Mouse (Mus musculus): ENCODE results near the gene Noxa1. TPM values are rescaled to one million over a fixed set of nuclear protein-coding genes. Genes with fewer than 3 reads are reported as not detected.

Gene Noxa1
- polyA plus RNA-seq, 1 experiment from 2014 or later: 0.52 TPM

DNA sequence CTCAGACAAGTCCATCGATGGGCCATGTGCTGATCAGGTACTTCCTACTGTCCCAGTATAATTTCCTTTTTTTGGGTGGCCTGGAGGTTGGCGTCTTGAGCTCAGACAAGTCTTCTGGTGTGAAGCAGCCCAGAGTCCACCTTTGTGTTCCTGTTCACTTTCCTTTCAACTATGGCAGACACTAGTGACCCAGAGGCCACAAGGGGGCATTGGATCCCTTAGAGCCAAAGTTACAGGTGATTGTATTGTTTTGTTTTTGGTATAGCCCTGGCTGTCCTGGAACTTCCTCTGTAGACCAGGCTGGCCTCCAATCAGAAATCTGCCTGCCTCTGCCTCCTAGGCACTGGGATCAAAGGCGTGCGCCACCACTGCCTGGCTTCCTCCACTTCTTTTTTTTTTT is 22.6 kb downstream of the Noxa1 start:
- H3K4me2 ChIP-seq (ENCODE audit: low read depth, low read length): no peak overlapping the region
- H3K9ac ChIP-seq (replicated peaks): no peak overlapping the region
- 83% methylated on average over 4 of the region's 4 CpGs for WGBS (ENCODE audit: insufficient replicate concordance)
- no peaks in the 10 kb centered on the region for H3K9me3 ChIP-seq (ENCODE audit: low read length)
- no peaks in the 10 kb centered on the region for H3K4me1 ChIP-seq (ENCODE audit: insufficient read depth)
- H3K27me3 ChIP-seq (ENCODE audit: insufficient read depth, low read length): no peaks in the 10 kb centered on the region
- DNase-seq (no peak), ATAC-seq (no peak)
- no peaks in the 10 kb centered on the region for H3K36me3 ChIP-seq (replicated peaks; ENCODE audit: insufficient read depth, low read length)
- H3K27ac ChIP-seq (ENCODE audit: low read depth): no peak overlapping the region
- H3K4me3 ChIP-seq (ENCODE audit: low read depth, low read length): no peak overlapping the region
- TF ChIP-seq EP300 (IDR thresholded peaks at IDR 0.05; ENCODE audit: low read depth): no peak
- peak; percentile 29 for TF ChIP-seq CTCF (IDR thresholded peaks at IDR 0.05; ENCODE audit: low read depth)

DNA sequence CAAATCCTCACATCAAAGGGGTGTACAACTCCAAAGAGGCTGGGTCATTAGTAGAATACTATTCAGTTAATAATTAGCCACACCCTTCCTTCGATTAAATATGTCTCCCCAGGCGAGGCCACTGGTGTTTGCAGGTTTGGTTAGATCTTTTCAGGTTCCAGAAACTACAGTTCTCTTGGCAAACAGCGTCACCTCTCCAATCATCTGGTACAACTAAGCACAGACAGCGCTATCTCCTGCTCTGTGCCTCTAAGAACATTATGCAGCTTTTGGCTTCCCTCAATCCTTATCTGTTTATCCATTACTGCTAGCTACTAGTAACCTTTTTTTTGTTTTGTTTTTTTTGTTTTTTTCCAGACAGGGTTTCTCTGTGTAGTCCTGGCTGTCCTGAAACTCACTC is 25.4 kb downstream of the Noxa1 start:
- H3K9me3 ChIP-seq (ENCODE audit: low read length): no peaks in the 10 kb centered on the region
- no peaks in the 10 kb centered on the region for H3K4me1 ChIP-seq (ENCODE audit: insufficient read depth)
- H3K9ac ChIP-seq (replicated peaks): no peak overlapping the region
- DNase-seq (no peak), ATAC-seq (no peak)
- WGBS (ENCODE audit: insufficient replicate concordance): 61% methylated on average over 4 of the region's 4 CpGs
- no peaks in the 10 kb centered on the region for H3K36me3 ChIP-seq (replicated peaks; ENCODE audit: insufficient read depth, low read length)
- TF ChIP-seq EP300 (IDR thresholded peaks at IDR 0.05; ENCODE audit: low read depth): no peak
- TF ChIP-seq CTCF (IDR thresholded peaks at IDR 0.05; ENCODE audit: low read depth): no peak
- H3K4me2 ChIP-seq (ENCODE audit: low read depth, low read length): no peak overlapping the region
- H3K4me3 ChIP-seq (ENCODE audit: low read depth, low read length): no peak overlapping the region
- H3K27ac ChIP-seq (ENCODE audit: low read depth): no peak overlapping the region
- no peaks in the 10 kb centered on the region for H3K27me3 ChIP-seq (ENCODE audit: insufficient read depth, low read length)

DNA sequence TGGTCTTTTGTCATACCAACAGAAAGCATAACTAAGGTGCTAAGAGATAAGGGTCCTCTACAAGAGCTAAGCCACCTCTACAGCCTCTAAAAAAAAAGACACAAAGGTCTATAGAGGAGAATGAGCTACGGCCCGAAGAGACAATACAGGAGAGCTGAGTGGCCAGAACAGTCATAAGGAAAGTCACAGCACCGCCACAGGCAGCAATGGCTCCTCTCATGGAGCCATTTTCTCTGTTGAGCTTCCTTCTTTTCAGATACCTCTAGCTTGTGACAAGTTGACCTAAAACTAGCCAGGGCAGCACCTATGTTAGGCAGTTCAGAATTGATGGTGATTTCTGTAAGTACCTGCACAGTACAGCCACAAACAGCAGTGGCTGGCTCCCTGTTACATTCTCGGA is 28.4 kb downstream of the Noxa1 start:
- no peaks in the 10 kb centered on the region for H3K9me3 ChIP-seq (ENCODE audit: low read length)
- H3K9ac ChIP-seq (replicated peaks): no peak overlapping the region
- ATAC-seq: no peak
- no peaks in the 10 kb centered on the region for H3K36me3 ChIP-seq (replicated peaks; ENCODE audit: insufficient read depth, low read length)
- no peak for DNase-seq
- no peak overlapping the region for H3K4me2 ChIP-seq (ENCODE audit: low read depth, low read length)
- H3K27ac ChIP-seq (ENCODE audit: low read depth): no peak overlapping the region
- no peak for TF ChIP-seq EP300 (IDR thresholded peaks at IDR 0.05; ENCODE audit: low read depth)
- TF ChIP-seq CTCF (IDR thresholded peaks at IDR 0.05; ENCODE audit: low read depth): no peak
- no peaks in the 10 kb centered on the region for H3K27me3 ChIP-seq (ENCODE audit: insufficient read depth, low read length)
- WGBS (ENCODE audit: insufficient replicate concordance): 81% methylated on average over 4 of the region's 4 CpGs
- no peak overlapping the region for H3K4me3 ChIP-seq (ENCODE audit: low read depth, low read length)
- H3K4me1 ChIP-seq (ENCODE audit: insufficient read depth): no peaks in the 10 kb centered on the region

DNA sequence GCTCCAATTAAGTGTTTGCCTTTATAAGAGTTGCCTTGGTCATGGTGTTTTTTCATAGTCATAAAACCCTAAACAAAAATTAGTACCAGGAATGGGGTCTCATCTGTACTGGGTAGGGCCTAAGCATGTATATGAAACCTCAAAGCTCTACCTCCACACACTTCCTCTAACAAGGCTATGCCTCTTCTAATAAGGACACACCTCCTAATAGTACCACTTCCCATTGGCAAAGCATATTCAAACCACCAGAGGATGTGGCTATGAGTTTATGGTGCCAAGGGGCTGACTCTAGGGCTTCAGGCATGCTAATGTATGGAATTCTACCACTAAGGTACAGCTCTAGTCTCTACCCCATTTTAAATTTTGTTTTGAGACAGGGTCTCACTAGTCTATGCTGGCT is 29.4 kb downstream of the Noxa1 start:
- no peak overlapping the region for H3K27ac ChIP-seq (ENCODE audit: low read depth)
- TF ChIP-seq CTCF (IDR thresholded peaks at IDR 0.05; ENCODE audit: low read depth): no peak
- no peak for TF ChIP-seq EP300 (IDR thresholded peaks at IDR 0.05; ENCODE audit: low read depth)
- no peak for ATAC-seq
- H3K4me1 ChIP-seq (ENCODE audit: insufficient read depth): no peaks in the 10 kb centered on the region
- H3K9me3 ChIP-seq (ENCODE audit: low read length): no peaks in the 10 kb centered on the region
- H3K9ac ChIP-seq (replicated peaks): no peak overlapping the region
- H3K4me2 ChIP-seq (ENCODE audit: low read depth, low read length): no peak overlapping the region
- no peak overlapping the region for H3K4me3 ChIP-seq (ENCODE audit: low read depth, low read length)
- no peak for DNase-seq
- H3K36me3 ChIP-seq (replicated peaks; ENCODE audit: insufficient read depth, low read length): 0 out of 2 replicates have a peak, but pooled peaks cover 2% of the 10 kb centered on the region
- no peaks in the 10 kb centered on the region for H3K27me3 ChIP-seq (ENCODE audit: insufficient read depth, low read length)

DNA sequence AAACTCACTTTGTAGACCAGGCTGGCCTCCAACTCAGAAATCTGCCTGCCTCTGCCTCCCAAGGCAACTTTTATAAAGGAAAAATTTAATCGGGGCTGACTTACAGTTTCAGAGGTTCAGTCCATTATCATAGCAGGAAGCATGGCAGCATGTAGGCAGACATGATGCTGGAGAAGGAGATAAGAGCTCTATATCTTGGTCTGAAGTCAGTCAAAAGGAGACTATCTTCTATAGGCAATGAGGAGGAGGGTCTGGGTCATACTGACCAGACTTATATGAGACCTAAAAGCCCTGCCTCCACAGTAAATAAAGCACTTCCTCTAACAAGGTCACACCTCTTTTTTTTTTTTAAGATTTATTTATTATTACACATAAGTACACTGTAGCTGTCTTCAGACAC is 30.7 kb downstream of the Noxa1 start:
- Histone ChIP-seq H3K9me3 (ENCODE audit: low read length) (no peaks in the 10 kb centered on the region), H3K27me3 (ENCODE audit: insufficient read depth, low read length) (no peaks in the 10 kb centered on the region), H3K9ac (replicated peaks) (no peak overlapping the region), H3K36me3 (replicated peaks; ENCODE audit: insufficient read depth, low read length) (peaks cover 10% of the 10 kb centered on the region; the same call in 1 of the 2 replicates), H3K27ac (ENCODE audit: low read depth) (no peak overlapping the region), H3K4me2 (ENCODE audit: low read depth, low read length) (no peak overlapping the region), H3K4me3 (ENCODE audit: low read depth, low read length) (no peak overlapping the region), H3K4me1 (ENCODE audit: insufficient read depth) (no peaks in the 10 kb centered on the region)
- WGBS (ENCODE audit: insufficient replicate concordance): 62% methylated on average over 1 of the region's 1 CpGs
- TF ChIP-seq EP300 (IDR thresholded peaks at IDR 0.05; ENCODE audit: low read depth): no peak
- no peak for TF ChIP-seq CTCF (IDR thresholded peaks at IDR 0.05; ENCODE audit: low read depth)
- no peak for DNase-seq
- no peak for ATAC-seq

DNA sequence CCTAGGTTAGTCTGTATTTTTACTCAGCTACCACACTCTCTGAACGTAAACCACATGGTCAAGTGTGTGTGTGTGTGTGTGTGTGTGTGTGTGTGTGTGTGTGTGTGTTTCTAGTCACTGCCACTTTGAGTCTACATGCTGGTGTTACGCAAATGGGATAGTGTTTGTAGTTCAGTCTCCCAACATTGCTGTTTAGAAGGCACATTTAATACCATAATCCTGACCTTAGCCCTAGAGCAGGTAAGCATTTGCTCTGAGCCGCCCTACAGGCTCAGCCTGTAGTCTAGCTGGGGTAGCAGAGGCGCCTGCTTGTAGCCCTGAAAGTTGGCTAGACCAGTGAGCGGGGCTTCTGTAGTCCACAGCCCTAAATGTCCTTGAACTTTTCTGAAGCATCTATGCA is 31.4 kb downstream of the Noxa1 start:
- 77% methylated on average over 5 of the region's 5 CpGs for whole genome bisulfite sequencing (ENCODE audit: insufficient replicate concordance)
- H3K36me3 ChIP-seq (replicated peaks; ENCODE audit: insufficient read depth, low read length): peaks cover 10% of the 10 kb centered on the region; the same call in 1 of the 2 replicates
- H3K4me2 ChIP-seq (ENCODE audit: low read depth, low read length): no peak overlapping the region
- TF ChIP-seq EP300 (IDR thresholded peaks at IDR 0.05; ENCODE audit: low read depth): no peak
- TF ChIP-seq CTCF (IDR thresholded peaks at IDR 0.05; ENCODE audit: low read depth): no peak
- no peaks in the 10 kb centered on the region for H3K4me1 ChIP-seq (ENCODE audit: insufficient read depth)
- no peaks in the 10 kb centered on the region for H3K27me3 ChIP-seq (ENCODE audit: insufficient read depth, low read length)
- peak overlapping the region; percentile 55; the same call in 1 of the 2 replicates for H3K27ac ChIP-seq (ENCODE audit: low read depth)
- ATAC-seq: peak; percentile 83
- no peaks in the 10 kb centered on the region for H3K9me3 ChIP-seq (ENCODE audit: low read length)
- H3K9ac ChIP-seq (replicated peaks): no peak overlapping the region
- DNase-seq: no peak
- H3K4me3 ChIP-seq (ENCODE audit: low read depth, low read length): no peak overlapping the region

DNA sequence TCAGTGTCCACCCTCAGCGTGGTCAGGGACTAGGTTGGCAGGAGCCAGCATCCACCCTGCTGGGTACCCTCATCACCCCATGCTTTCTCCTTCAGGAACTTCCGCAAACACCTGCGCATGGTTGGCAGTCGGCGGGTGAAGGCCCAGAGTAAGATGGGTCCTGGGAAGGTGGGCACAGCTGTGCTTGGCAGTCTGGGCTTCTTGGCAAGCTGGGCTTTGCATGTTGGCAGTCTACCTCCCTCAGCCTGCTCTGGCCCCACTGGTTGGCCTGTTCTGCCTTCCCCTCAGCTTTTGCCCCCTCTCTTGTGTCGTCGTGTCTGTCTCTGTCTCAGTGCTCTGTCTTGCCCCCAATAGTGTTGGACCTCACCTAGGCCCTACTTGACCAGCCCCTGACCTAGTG is 36.0 kb downstream of the Noxa1 start:
- Histone ChIP-seq H3K27me3 (ENCODE audit: insufficient read depth, low read length) (no peaks in the 10 kb centered on the region), H3K27ac (ENCODE audit: low read depth) (no peak overlapping the region), H3K36me3 (replicated peaks; ENCODE audit: insufficient read depth, low read length) (peaks cover 18% of the 10 kb centered on the region; the same call in 1 of the 2 replicates), H3K4me1 (ENCODE audit: insufficient read depth) (peaks cover 11% of the 10 kb centered on the region), H3K9ac (replicated peaks) (no peak overlapping the region), H3K4me3 (ENCODE audit: low read depth, low read length) (no peak overlapping the region), H3K4me2 (ENCODE audit: low read depth, low read length) (no peak overlapping the region), H3K9me3 (ENCODE audit: low read length) (no peaks in the 10 kb centered on the region)
- no peak for DNase-seq
- no peak for ATAC-seq
- 81% methylated on average over 7 of the region's 7 CpGs for WGBS (ENCODE audit: insufficient replicate concordance)
- TF ChIP-seq CTCF (IDR thresholded peaks at IDR 0.05; ENCODE audit: low read depth) (no peak), EP300 (IDR thresholded peaks at IDR 0.05; ENCODE audit: low read depth) (no peak)
